Mouse (Mus musculus): ENCODE measurements around the gene Dnajc9.
A peak's percentile ranks its signal among the peaks of the same experiment; 100 is the strongest.

Gene Dnajc9

DNA sequence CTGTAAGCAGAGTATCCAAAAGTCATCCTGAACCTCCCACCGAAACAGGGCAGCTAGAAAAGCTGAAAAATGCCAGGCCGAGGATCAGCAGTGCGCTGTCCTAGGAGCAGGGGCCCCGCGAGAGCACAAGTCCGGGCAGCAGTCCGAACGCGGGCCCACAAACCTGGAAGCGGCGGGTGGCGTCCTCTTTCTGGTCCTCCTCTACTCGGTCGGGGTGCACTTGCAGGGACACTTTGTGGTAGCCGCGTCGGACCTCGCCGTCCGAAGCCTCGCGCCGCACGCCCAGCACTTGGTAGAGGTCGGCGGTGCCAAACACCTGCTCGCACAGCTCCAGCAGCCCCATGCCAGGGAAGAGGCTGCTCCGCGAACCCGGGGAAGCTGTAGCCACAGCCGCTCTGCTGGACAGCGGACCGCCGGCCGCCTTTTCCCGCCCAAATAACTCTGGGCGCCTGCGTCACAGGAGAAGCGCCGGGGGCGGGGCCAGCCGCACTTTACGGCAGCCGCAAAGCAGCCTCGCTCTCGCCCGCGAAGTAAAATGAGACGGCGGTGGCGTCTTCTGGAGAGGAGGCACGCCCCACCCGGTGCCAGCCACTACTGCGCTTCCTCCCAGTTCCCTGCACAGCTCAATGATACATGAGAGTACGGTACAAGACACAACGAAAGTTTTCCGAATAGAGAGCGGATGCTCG lies at the start of gene Dnajc9:
Gene Dnajc9, minus strand, starts transcription at position 470 of the 689 bp plus-strand sequence.
- peak; percentile 87 for DNase-seq (ENCODE audit: low spot score)

DNA sequence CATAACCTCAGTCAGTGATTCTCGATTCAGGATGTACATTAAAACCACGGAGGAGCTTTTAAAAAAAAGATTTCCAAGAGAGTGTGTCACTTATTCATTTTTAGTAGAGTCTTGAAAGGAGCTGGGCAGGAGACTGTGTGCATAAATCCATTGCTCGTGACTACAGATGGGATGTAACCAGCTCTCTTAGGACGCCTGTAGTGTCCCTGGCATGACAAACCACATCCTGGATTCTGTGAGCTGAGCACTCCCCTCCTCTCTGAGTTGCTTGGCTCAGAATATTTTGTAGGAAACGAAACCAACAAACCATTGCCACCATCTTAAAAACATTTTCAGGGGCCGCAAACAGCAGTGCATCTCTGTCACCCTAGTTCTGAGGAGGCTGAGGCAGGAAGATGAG lies 48.3 kb upstream of the Dnajc9 start:
- DNase-seq (ENCODE audit: low spot score), result no peak

DNA sequence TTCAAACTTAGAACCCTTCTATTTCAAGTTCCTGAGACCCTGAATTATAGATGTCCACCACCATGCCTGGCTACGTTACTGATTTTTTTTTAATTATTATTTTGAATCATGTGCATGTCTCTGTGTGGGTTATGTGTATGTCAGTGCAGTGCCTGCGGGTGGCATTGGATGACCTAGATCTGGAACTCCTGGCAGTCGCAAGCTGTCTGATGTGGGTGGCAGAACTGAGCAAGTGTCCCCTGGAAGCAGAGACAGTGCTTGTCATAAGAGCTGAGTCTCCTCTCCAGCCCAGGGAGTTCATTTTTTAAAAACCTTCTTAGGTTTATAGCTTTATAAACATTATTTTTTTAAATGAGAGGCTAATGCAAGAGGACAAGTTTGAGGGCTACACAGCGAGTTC lies 43.7 kb upstream of the Dnajc9 start:
- no peak for DNase-seq (ENCODE audit: low spot score)

DNA sequence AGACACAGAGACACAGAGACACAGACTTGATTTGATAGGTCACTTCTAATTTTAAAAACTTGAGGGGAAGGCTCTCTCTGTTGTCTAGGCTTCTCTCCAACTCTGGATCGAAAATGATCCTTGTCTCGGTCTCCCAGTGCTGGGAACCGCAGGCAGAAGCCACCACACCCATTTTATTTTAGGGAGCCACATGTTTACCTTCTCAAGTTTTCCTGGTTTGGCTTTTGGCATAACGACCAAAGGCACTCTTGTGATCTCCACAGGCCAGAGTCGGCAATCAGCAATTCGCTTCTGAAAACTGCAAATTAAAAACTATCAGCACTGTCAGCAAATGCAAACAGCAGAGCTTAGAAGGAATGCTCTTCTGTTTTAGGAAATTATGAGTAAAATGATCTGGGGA lies 43.0 kb upstream of the Dnajc9 start:
- no peak for DNase-seq (ENCODE audit: low spot score)

DNA sequence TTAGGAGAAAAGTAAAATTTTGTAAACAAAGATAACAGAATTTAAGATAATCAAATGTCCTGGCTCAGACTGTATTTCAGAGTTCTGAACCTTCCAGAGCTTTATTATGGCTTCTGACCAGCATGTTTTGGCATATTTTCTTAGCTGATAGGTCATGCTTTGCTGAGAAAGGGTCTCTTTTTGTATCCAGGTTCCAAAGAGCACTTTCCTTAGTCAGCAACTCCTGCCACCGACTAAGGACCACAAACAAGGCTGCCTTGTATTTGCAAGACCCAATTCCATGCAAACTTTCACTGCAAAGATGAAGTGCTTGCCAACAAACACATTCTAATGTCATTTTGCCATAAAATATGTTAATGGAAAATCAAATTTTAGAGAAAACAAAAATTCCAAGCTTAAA lies 41.1 kb upstream of the Dnajc9 start:
- no peak for DNase-seq (ENCODE audit: low spot score)

DNA sequence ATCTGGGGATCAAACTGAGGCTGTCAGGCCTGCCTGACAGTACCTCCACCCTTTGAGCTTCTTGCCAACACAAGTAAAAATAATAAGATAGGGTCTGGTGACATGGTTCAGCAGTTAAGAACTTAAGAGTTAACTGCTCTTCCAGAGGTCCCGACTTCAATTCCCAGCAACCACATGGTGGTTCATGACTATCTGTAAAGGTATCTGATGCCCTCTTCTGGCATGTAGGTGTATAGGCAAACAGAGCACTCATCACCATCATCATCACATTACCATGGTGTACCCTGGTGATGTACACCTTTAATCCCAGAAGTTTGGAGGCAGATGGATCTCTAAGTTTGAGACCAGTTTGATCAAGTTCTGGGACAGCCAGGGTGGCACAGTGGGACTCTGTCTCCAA lies 39.9 kb upstream of the Dnajc9 start:
- DNase-seq (ENCODE audit: low spot score), result no peak

DNA sequence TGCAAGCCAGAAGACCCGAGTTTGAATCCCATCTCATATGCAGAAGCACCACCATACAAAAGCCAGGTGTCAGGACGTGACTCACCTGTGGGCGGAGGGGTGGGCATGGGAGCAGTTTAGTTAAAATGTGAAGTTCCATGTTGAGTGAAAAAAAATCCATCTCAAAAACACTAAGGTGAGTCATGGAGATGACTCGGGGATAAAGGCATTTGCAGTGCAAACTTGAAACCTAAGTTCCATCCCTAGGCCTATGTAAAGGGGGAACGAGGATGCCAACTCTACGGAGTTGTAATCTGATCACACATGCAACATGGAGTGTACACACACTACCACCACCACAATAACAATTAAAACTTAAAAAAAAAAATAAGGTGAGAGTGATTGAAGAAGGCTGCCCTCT lies 34.3 kb upstream of the Dnajc9 start:
- DNase-seq (ENCODE audit: low spot score), result no peak

DNA sequence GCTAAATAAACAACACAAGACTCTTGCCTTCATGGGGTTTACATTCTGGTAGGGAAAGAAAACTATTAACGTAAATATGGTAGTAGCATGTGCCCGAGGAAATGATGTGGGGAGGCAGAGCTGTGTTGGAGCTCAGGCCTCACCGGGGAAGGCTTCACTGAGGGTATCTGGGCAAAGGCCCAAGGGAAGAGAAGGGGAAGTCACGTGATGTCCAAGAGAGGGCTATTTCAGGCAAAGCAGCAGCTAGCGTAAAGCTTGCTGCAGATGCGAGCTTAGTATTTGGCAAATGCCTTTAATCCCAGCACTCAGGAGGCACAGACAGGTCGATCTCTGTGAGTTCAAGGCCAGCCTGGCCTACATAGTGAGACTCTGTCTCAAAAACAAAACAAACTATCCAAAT lies 33.5 kb upstream of the Dnajc9 start:
- no peak for DNase-seq (ENCODE audit: low spot score)

DNA sequence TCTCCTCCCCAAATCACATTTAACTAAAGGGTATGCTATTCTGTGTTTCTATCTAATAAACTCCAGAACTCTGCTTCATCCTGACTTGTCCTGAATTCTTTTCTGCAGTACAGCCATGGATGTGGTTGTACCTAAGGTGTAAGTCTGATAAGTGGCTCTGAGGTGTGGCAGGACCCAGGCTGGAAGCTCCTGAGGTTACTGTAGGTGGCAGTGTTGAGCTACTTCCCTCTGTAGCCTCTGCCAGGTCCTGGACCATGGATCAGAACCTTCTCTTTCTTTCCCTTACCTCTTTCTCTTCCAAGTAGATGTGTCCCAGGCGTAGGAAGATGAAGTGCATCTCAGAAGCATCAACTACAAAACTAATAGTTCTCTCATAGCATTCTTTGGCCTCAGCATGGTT lies 11.4 kb upstream of the Dnajc9 start:
- no peak for DNase-seq (ENCODE audit: low spot score)

DNA sequence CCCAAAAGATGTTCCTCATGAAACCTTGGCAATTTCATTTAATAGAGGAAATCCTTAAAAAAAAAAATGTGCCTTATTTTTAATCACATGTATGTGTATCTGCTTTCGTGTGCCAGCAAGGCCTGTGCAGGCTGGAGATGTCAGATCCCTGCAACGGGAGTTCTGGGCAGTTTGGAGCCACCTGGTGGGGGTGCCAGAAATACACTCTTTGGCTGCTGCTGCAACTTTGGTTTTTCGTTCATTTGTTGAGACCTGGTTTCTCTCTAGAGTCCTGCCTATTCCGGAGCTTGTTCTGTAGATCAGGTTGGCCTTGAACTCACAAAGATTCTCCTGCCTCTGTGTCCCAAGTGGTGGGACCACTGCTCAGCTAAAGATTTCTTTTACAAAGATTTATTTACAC lies 10.2 kb upstream of the Dnajc9 start:
- no peak for DNase-seq (ENCODE audit: low spot score)

DNA sequence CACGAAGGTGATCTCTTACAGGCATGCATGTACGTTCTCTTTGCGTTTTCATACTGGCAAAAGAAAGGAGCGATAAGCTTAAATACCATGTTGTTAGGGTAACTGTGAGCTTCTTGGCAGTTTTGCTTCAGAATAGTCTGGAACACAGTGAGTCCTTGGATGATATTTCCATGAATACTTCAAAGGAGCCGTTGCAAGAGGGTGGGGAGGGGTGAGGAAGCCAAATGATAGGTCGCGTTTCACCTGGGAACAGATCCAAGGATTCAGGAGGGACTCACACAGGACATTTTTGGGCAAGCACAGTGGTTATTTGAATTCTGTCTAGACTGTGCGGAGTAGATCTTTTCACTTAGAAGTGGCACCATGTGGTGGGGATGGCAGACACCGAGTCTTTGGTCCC lies 8.5 kb upstream of the Dnajc9 start:
- no peak for DNase-seq (ENCODE audit: low spot score)

DNA sequence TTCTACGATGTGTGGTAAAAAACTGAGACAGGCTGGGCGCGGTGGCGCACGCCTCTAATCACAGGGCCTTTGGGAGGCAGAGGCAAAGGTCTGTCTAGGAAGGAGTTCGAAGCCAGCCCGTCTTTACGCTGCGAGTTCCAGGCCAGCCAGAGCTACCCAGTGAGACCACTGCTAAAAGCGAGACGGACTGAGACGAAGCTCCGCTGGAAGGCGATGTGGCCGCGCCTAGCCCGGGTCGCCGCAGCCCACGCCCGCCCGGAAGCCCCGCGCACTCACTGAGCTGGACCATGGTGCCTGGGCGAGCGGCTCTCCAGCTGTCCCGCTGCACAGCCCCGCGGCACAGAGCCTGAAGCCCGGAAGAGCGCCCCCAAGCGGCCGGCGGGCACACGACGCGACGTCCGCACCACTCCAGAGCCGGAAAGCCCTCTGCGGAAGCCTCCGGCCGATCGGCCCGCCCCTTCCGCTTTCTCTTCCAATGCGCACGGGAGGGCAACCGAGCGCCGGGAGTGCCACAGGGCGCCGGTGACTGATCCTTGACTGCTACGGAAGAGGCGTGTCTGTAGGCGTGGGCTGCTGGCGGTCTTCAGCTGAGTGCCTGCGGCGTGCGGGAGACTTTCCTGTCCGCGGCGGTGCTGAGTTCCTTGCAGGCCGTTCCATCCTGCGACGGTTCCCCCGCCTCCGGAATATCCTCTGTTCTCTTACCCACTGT lies 4.6 kb upstream of the Dnajc9 start, which contains the start of gene Mrps16:
Gene Mrps16, minus strand, starts transcription at position 430 of the 709 bp plus-strand sequence.
- DNase-seq (ENCODE audit: low spot score), result peak; percentile 95

DNA sequence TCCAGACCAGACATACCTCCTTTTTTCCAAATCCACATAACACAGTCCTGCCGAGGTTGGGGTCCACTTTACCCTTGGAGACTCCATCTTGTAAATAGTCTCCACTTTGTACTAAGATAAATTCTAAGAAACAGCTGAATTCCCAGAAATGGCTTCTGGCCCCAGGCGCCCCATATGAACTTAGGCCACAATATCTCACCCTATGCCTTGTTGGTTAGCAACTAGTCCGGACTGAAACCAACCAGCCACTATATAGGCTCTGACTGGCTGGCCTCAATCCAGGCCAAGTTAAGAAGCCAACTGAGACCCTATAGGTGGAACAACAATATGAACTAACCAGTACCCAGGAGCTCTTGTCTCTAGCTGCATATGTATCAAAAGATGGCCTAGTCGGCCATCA lies 3.6 kb upstream of the Dnajc9 start:
- DNase-seq (ENCODE audit: low spot score), result no peak

DNA sequence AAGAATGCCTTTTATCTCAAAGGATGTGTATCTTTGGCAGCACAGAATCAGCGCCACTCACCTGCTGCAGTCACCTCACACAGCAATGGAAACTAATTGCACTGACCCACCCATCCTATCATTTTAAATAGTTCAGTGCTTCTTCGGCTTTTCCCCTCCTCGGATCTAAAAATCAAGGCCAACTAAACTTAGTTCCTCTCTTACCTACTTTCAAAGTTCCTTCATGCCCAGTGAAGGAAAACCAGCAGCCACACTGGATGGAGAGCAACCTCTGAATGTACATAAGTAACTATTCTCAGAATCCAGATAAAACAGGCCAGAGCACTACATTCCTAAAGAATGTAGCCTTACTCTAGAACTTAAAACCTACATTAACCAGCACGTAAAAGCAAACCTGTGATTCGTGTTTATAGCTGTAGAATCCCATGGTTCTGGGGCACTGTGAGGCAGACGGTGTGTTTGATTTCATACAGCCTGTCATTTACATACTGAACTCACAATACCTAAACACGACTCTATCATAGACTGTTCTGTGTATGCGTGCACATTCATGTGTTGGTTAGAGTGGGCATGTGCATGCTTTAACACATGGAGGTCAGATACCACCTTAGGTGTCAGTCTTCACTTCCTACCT lies 853 bp upstream of the Dnajc9 start:
- DNase-seq (ENCODE audit: low spot score), result no peak

DNA sequence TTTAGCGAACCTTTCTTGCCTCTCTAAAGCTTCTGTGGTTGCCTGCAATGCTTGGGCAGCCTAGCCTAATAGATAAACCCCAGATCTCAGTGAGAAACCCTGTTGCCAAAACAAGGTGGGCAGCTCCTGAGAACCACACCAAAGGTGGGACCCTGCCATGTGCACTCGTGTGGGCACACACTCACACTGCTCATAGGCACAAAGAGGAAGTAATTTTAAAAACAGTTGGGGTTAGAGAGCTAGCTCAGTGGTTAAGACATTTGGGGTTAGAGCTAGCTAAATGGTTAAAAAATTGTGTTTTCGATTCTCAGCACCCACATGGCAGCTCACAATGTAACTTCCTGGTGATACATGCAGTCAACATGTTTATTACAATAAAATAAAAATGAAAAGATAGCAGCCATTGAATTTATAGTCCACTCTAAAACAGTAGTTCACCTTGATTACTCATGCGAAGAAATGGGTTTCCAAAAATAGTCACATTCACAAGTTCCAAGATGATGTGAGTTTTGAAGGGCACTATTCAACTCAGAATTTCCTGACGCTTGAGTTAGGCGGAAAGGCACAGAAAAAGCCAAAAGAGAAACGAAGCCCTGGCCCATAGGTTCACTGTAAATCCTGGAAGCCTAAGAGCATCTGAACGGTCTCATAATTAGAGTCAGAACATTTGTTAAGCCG lies 8.8 kb downstream of the Dnajc9 start:
- no peak for DNase-seq (ENCODE audit: low spot score)

DNA sequence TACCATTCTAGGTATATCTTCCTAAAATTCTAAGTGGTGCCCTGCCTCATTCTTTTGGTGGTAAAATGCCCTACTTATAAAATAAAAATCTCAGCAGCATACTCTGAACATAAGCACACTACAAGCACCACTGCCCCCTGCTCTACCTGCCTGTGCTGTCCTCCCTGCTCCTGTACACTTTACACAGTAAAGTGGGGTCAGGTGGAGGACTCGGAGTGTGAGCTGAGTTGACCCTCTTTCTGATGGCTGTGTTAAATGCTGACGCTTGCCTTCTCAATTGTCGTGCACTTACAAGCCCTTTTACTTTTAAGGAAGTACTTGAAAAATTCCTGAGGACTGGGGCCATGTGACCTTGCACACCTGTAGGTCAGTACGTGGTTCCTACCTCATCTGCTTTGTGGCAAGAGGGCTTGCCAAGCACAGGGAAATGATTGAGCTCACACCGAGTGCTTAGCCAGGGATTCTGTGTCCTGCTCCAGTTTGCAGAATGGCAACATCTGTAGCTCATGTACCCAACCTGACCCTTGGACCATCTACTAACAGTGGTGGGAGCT lies 9.5 kb downstream of the Dnajc9 start:
- no peak for DNase-seq (ENCODE audit: low spot score)

DNA sequence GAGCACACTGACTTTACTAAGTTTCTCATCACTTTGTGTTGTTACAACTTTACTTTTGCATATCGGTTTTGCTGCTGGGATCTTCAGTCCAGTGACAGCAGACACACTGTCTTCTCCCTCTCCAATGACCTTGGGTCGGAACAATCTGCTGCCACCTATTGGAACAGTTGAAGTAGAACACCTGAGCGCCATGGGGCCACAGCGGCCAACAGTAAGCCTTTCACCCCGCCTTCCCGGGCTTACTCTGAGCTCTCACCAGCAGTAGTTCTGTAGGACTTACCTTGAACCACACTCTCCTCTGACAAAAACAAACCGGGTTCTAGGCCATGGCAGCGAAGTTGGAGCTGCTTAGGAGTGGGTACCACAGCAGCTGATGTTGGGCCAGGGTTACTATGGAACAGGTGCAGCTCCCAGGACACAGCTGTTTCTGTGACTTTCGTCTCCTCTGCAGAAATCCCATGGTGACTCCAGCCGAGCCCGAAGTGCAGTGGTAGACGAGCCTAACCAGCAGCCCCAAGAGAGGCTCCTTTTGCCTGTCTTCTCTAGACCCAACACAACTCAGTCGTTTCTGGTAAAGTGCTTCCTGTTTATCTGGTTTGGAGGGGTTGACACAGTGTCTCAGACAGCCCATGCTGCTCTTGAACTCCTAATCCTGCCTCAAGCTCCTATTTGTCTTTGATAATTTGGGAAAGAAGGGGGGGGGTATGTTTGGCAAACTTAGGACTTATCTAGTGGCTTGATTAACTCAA lies 10.2 kb downstream of the Dnajc9 start:
- DNase-seq (ENCODE audit: low spot score), result no peak

DNA sequence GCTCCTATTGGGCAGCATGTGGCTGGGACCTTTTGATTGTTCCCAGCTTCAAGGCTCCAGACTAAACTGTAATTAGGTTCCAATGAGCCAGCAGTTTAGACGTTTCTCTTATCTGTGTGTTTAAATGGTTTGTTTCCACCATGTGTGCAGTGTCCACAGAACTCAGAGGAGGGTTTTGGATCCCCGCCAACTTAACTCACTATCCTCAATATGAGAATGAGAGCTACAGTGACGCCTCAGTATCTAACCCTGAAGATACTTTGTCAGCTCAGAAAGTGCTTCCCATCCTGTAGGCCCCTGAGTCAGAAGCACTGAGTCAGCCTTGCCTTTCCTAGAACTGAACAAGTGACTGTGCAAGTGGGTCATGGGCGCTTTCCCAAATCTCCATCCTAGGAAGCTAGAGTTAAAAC lies 11.6 kb downstream of the Dnajc9 start:
- DNase-seq (ENCODE audit: low spot score), result no peak

DNA sequence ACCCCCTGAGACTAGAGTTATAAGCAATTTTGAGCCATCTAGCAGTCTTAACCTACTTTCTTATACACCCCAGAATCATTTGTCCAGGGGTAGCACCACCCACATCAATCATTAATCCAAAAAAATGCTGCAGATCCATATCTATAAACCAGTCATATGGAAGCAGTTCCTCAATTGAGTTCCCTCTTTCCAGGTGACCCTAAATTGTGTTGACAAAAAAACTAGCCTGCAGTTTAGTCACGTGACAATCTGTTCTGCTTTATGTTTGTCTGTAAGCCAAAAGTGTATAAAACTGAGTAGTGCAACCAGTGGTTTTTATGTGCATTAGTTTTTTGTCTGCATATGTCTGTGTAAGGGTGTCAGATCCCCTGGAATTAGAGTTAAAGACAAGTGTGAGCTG lies 16.9 kb downstream of the Dnajc9 start:
- no peak for DNase-seq (ENCODE audit: low spot score)

DNA sequence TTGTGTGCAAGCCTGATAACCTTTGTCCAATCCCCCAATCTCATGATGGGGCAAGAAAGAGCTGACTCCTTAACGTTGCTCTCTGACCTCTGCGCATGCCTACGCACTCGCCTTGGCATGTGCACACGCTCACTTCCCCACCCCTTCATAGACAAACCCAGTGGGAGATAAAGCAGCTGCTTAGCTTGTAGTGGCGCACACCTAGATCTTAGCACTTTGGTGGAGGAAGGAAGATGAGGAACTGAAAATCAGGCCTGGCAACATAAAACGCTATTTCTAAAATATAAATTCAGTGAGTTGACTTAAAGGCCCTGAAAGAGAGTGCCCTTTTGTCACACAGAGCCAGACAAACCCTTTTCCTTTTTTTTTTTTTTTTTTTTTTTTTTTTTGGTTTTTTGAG lies 17.9 kb downstream of the Dnajc9 start:
- DNase-seq (ENCODE audit: low spot score), result no peak

DNA sequence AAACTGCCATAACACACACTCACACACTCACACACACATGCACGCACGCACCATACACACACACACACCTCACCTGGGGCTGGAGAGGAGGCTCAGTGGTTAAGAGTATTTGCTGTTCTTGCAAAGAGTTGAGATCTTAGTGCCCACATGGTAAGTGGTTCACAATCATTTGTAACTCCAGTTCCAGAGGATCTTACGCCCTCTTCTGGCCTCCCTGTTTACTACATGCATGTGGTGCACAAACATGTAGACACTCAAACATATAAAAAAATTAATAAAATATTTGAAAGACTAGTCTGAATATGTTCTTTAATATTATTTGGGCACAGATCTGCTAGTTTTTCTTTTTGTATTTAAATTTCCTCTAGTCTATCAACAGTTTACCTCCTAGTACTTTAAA lies 20.4 kb downstream of the Dnajc9 start:
- DNase-seq (ENCODE audit: low spot score), result no peak

DNA sequence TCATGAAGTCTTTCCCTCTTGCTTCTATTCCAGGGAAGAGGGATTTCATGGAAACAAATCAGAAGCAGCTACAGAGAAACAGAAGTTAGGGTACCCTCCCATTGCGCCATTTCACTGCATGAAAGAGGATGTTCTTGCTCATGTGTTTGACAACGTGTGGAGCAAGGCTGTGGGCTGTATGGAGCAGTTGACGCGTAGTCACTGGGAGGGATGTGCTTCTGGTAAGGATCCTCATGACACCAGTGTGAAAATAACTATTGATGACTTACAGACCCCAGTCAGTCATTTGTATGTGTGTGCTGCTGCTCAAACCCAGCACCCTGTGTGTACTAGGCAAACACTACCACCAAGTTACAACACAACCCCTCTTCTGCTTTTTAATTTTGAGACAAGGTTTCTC lies 25.5 kb downstream of the Dnajc9 start:
- no peak for DNase-seq (ENCODE audit: low spot score)
